Mouse (Mus musculus): ENCODE measurements at regions not wholly inside any gene's neighbourhood (a gene's known extent, or its start where the extent isn't known, plus 50 kb on each side); places are given as distances from the start of the nearest gene placed in this dataset.

- Histone ChIP-seq H3K4me1 (ENCODE audit: control insufficient read depth in 1 of 2, insufficient read depth in 2 of 2, low read length in 2 of 2) (no peaks in the 10 kb centered on the region), H3K27ac (ENCODE audit: control insufficient read depth, low read depth, low read length) (no peak overlapping the region), H3K36me3 (ENCODE audit: control insufficient read depth in 1 of 2, insufficient read depth in 2 of 2, low read length in 2 of 2) (no peaks in the 10 kb centered on the region), H3K4me3 (ENCODE audit: control insufficient read depth in 1 of 2, insufficient read depth in 1 of 2, low read depth in 2 of 2, low read length in 2 of 2) (no peak overlapping the region), H3K9ac (ENCODE audit: control insufficient read depth, low read depth, low read length, poor library complexity, severe bottlenecking) (no peak overlapping the region), H3K27me3 (ENCODE audit: control insufficient read depth in 1 of 2, insufficient read depth in 2 of 2, low read length in 2 of 2) (no peaks in the 10 kb centered on the region), H3K9me3 (replicated peaks; ENCODE audit: insufficient read depth, low read length) (no peaks in the 10 kb centered on the region), H3K79me2 (ENCODE audit: control insufficient read depth, insufficient read depth, low read length, poor library complexity) (no peaks in the 10 kb centered on the region)
- DNase-seq (ENCODE audit: low read depth, low spot score): no peak
- TF ChIP-seq JUND (IDR thresholded peaks at IDR 0.05; ENCODE audit: low read depth, low read length): no peak
Observed at GRCm38 (mm10) chr5:126350936-126351335, 819.4 kb downstream of the Tmem132b start.

DNA sequence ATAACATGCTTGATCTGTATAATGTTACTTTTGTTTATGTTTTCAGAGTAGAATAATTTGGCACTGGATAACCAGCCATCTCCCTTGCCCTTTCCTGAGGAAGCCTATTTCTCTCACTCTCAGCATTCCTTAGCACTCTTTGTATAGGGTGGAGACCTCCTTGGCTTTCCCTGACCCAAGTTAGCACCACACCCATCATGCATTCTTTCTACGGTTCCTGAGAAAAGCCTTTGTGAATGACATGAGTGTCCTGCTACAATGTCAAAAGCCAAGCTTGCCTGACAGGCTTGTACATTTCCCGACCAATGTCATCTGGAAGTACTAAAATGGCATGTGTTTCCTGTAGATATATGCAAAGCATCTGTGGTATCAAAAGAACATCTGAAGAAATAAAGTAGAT, 837.9 kb downstream of the Tmem132b start:
- Histone ChIP-seq H3K9me3 (replicated peaks; ENCODE audit: insufficient read depth, low read length) (no peaks in the 10 kb centered on the region), H3K27me3 (ENCODE audit: control insufficient read depth in 1 of 2, insufficient read depth in 2 of 2, low read length in 2 of 2) (no peaks in the 10 kb centered on the region), H3K4me3 (ENCODE audit: control insufficient read depth in 1 of 2, insufficient read depth in 1 of 2, low read depth in 2 of 2, low read length in 2 of 2) (no peak overlapping the region), H3K9ac (ENCODE audit: control insufficient read depth, low read depth, low read length, poor library complexity, severe bottlenecking) (no peak overlapping the region), H3K4me1 (ENCODE audit: control insufficient read depth in 1 of 2, insufficient read depth in 2 of 2, low read length in 2 of 2) (no peaks in the 10 kb centered on the region), H3K36me3 (ENCODE audit: control insufficient read depth in 1 of 2, insufficient read depth in 2 of 2, low read length in 2 of 2) (no peaks in the 10 kb centered on the region), H3K79me2 (ENCODE audit: control insufficient read depth, insufficient read depth, low read length, poor library complexity) (no peaks in the 10 kb centered on the region), H3K27ac (ENCODE audit: control insufficient read depth, low read depth, low read length) (no peak overlapping the region)
- no peak for DNase-seq (ENCODE audit: low read depth, low spot score)
- TF ChIP-seq JUND (IDR thresholded peaks at IDR 0.05; ENCODE audit: low read depth, low read length) (no peak), SMC3 (IDR thresholded peaks at IDR 0.05; ENCODE audit: low read depth, low read length) (no peak), RCOR1 (IDR thresholded peaks at IDR 0.05; ENCODE audit: low read depth, low read length) (no peak), BHLHE40 (IDR thresholded peaks at IDR 0.05; ENCODE audit: borderline replicate concordance, low read depth, low read length) (no peak), ELF1 (IDR thresholded peaks at IDR 0.05; ENCODE audit: low read depth, low read length) (no peak), ZC3H11A (IDR thresholded peaks at IDR 0.05; ENCODE audit: low read depth, low read length) (no peak), TCF12 (IDR thresholded peaks at IDR 0.05; ENCODE audit: low read depth, low read length) (no peak)

GRCm38 (mm10) chr5:126392306-126392705, 849.3 kb upstream of the Tmem132c start:
- no peak overlapping the region for H3K9ac ChIP-seq (ENCODE audit: control insufficient read depth, low read depth, low read length, poor library complexity, severe bottlenecking)
- H3K36me3 ChIP-seq (ENCODE audit: control insufficient read depth in 1 of 2, insufficient read depth in 2 of 2, low read length in 2 of 2): no peaks in the 10 kb centered on the region
- no peaks in the 10 kb centered on the region for H3K79me2 ChIP-seq (ENCODE audit: control insufficient read depth, insufficient read depth, low read length, poor library complexity)
- H3K27me3 ChIP-seq (ENCODE audit: control insufficient read depth in 1 of 2, insufficient read depth in 2 of 2, low read length in 2 of 2): no peaks in the 10 kb centered on the region
- TF ChIP-seq CTCF (IDR thresholded peaks at IDR 0.05 in 2 of 3, conservative IDR thresholded peaks at IDR 0.05 in 1 of 3; ENCODE audit: control insufficient read depth in 1 of 3, insufficient read depth in 1 of 3, low read depth in 2 of 3, low read length in 3 of 3, poor library complexity in 1 of 3, severe bottlenecking in 1 of 3): peak; percentile 24 to 43 (median 33); a peak in 4 of 6 replicates
- no peak for TF ChIP-seq TAL1 (IDR thresholded peaks at IDR 0.05; ENCODE audit: low read length)
- TF ChIP-seq ELF1 (IDR thresholded peaks at IDR 0.05; ENCODE audit: low read depth, low read length): no peak
- no peak for TF ChIP-seq ZC3H11A (IDR thresholded peaks at IDR 0.05; ENCODE audit: low read depth, low read length)
- peak; percentile 16 for DNase-seq (ENCODE audit: low read depth, low spot score)
- H3K4me3 ChIP-seq (ENCODE audit: control insufficient read depth in 1 of 2, insufficient read depth in 1 of 2, low read depth in 2 of 2, low read length in 2 of 2): no peak overlapping the region
- H3K27ac ChIP-seq (ENCODE audit: control insufficient read depth, low read depth, low read length): no peak overlapping the region
- no peaks in the 10 kb centered on the region for H3K4me1 ChIP-seq (ENCODE audit: control insufficient read depth in 1 of 2, insufficient read depth in 2 of 2, low read length in 2 of 2)
- no peaks in the 10 kb centered on the region for H3K9me3 ChIP-seq (replicated peaks; ENCODE audit: insufficient read depth, low read length)

GRCm38 (mm10) chr5:126395331-126395730, 846.3 kb upstream of the Tmem132c start:
- no peaks in the 10 kb centered on the region for H3K9me3 ChIP-seq (replicated peaks; ENCODE audit: insufficient read depth, low read length)
- no peak overlapping the region for H3K27ac ChIP-seq (ENCODE audit: control insufficient read depth, low read depth, low read length)
- H3K36me3 ChIP-seq (ENCODE audit: control insufficient read depth in 1 of 2, insufficient read depth in 2 of 2, low read length in 2 of 2): no peaks in the 10 kb centered on the region
- H3K79me2 ChIP-seq (ENCODE audit: control insufficient read depth, insufficient read depth, low read length, poor library complexity): no peaks in the 10 kb centered on the region
- no peak overlapping the region for H3K4me3 ChIP-seq (ENCODE audit: control insufficient read depth in 1 of 2, insufficient read depth in 1 of 2, low read depth in 2 of 2, low read length in 2 of 2)
- no peak overlapping the region for H3K9ac ChIP-seq (ENCODE audit: control insufficient read depth, low read depth, low read length, poor library complexity, severe bottlenecking)
- no peaks in the 10 kb centered on the region for H3K4me1 ChIP-seq (ENCODE audit: control insufficient read depth in 1 of 2, insufficient read depth in 2 of 2, low read length in 2 of 2)
- no peaks in the 10 kb centered on the region for H3K27me3 ChIP-seq (ENCODE audit: control insufficient read depth in 1 of 2, insufficient read depth in 2 of 2, low read length in 2 of 2)
- no peak for DNase-seq (ENCODE audit: low read depth, low spot score)
- TF ChIP-seq MXI1 (IDR thresholded peaks at IDR 0.05; ENCODE audit: low read depth, low read length) (no peak), RCOR1 (IDR thresholded peaks at IDR 0.05; ENCODE audit: low read depth, low read length) (no peak), ZNF384 (IDR thresholded peaks at IDR 0.05; ENCODE audit: low read depth, low read length) (no peak), SIN3A (IDR thresholded peaks at IDR 0.05; ENCODE audit: low read length) (no peak), KAT2A (conservative IDR thresholded peaks at IDR 0.05; ENCODE audit: low read depth, low read length) (no peak), HCFC1 (IDR thresholded peaks at IDR 0.05; ENCODE audit: low read depth, low read length) (no peak), MAX (IDR thresholded peaks at IDR 0.05; ENCODE audit: low read length) (no peak), POLR2AphosphoS2 (IDR thresholded peaks at IDR 0.05; ENCODE audit: low read length) (no peak), JUND (IDR thresholded peaks at IDR 0.05; ENCODE audit: low read depth, low read length) (no peak), RAD21 (IDR thresholded peaks at IDR 0.05; ENCODE audit: low read depth, low read length) (no peak), UBTF (IDR thresholded peaks at IDR 0.05; ENCODE audit: borderline replicate concordance, insufficient read depth, low read depth, low read length) (no peak), CTCF (IDR thresholded peaks at IDR 0.05 in 2 of 3, conservative IDR thresholded peaks at IDR 0.05 in 1 of 3; ENCODE audit: control insufficient read depth in 1 of 3, insufficient read depth in 1 of 3, low read depth in 2 of 3, low read length in 3 of 3, poor library complexity in 1 of 3, severe bottlenecking in 1 of 3) (no peak), CHD2 (IDR thresholded peaks at IDR 0.05; ENCODE audit: low read length) (no peak), NELFE (IDR thresholded peaks at IDR 0.05; ENCODE audit: low read depth, low read length) (no peak), ELF1 (IDR thresholded peaks at IDR 0.05; ENCODE audit: low read depth, low read length) (no peak), ZKSCAN1 (IDR thresholded peaks at IDR 0.05; ENCODE audit: low read depth, low read length) (no peak)
